Mouse (Mus musculus) testis, adult 2 months (tissue): ENCODE results near the gene Nusap1.

ENCODE experiments used
- CTCF ChIP-seq: fragments of 200-500 bp; IDR thresholded peaks from 2 replicates; pipeline ENCODE4 v1.5.1; 2012; ENCODE audit warnings: low read depth, mild to moderate bottlenecking, inconsistent platforms, low read length, moderate library complexity; ENCODE audit not compliant: control insufficient read depth, insufficient read depth, insufficient replicate concordance
- POLR2A ChIP-seq: fragments of 200-500 bp; IDR thresholded peaks from 2 replicates; pipeline ENCODE4 v1.6.1; 2012; ENCODE audit warnings: low read depth, mild to moderate bottlenecking, inconsistent platforms, low read length, moderate library complexity; ENCODE audit not compliant: control insufficient read depth

GRCm38 (mm10) chr2:119698472-119698871 is 80.4 kb downstream of the Nusap1 start:
- TF ChIP-seq POLR2A (no peak), CTCF (no peak)
